Mouse (Mus musculus) cerebral cortex, adult 2 months (tissue): ENCODE data around the gene Cela1.

ENCODE experiments used
- WGBS: fragments of 180-500 bp; shearing (Covaris S2); methylation state at CpG from one replicate; pipeline ENCODE4 v1.1.7; 2018; 5-methylcytosine and 5-hydroxymethylcytosine counted together

Gene Cela1

DNA sequence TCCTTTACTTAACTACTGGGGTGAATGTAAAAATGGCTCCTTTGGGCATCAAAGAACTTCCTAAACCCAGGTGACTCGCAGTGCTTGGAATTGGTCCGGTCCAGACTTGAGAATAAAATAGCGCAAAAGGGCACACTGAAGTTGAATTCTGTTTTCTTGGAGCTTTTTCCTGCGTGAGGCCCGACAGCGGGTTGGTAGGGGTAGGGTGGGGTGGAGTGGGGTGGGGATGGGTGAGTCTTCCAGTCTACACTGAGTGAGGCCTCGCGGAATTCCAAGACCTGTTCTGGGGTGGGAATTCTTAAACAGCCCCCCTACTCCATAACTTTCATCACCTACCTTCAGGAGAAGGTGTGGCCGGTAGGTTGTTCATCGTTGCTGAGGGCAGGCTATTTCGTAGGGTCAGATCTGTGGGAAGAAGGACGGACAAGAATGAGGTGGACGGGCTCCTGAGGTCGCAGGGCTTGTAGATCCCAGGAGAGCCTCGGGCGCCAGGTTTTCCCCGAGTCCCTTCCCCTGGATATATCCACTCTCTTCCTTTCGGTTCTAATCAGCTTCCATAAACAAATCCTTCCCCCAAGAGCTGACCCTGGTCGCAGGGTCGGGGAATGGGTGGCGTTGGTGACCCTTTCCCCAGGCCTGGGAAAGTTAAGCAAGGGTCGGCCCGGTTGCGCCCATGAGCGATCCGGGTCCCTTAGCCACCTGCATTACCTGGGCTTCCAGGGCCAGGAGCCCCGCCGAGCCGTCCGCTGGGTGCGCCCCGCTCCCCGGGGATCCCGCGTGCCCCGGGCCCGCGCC lies 51.7 kb downstream of the Cela1 start:
- 11% methylated on average over 37 of the region's 38 CpGs for WGBS

DNA sequence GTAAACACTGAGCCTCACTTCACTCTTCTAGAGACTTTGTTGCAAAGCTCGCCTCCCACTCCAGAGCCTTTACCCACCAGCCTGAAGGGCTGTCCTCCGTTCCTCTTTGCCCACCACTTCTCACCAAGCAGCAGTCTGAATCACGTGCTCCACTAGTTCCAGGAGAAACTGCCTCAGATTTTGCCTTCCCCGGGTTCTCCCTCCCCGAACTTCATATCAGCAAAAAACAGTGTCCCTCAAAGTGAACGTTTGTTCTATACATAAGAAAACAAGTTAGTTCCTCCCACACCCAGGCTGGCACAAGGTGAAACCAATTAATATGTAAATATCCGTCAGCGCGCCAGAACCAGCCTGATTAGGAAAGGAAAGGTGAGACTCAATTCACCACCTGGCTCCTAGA lies 52.5 kb downstream of the Cela1 start:
- WGBS: 21% methylated on average over 9 of the region's 9 CpGs

DNA sequence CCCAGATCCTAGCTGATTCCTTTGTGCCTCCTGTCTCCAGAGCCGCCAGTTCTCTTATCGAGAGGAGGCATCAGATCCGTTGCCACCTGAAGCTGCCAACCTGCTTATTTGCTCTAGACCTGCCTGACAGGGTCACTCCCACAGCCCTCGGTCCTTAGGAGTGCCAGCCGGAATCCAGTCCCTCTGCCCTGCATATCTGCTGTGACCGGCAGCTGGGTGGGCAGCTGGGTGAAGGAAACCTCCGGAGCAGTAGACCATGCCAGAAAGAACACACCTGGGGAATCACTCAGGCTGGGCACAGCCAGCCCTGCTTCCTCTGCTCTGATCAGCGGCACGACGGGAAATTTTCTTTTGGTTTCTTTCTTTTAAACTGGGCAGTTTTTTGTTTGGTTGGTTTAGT lies 54.4 kb downstream of the Cela1 start:
- WGBS: 88% methylated on average over 10 of the region's 10 CpGs

DNA sequence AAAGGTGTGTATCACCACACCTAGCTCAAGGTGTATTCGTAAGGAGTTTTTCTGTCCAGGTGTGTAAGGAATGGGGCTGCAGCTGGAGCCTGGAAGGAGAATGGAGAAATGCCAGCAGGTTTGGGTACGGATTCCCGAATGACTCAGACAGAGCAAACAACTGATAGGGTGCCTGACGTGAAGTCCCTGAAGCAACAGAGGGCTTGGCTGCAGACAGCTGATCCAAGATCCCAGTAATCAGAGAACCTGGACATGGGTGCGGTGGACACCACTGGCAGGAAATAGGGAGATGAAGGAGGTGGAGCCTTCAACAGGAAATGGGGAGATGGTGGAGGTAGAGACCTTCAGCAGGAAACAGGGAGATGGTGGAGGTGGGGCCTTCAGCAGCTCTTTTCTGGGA lies 55.4 kb downstream of the Cela1 start:
- whole genome bisulfite sequencing: 85% methylated on average over 5 of the region's 5 CpGs

DNA sequence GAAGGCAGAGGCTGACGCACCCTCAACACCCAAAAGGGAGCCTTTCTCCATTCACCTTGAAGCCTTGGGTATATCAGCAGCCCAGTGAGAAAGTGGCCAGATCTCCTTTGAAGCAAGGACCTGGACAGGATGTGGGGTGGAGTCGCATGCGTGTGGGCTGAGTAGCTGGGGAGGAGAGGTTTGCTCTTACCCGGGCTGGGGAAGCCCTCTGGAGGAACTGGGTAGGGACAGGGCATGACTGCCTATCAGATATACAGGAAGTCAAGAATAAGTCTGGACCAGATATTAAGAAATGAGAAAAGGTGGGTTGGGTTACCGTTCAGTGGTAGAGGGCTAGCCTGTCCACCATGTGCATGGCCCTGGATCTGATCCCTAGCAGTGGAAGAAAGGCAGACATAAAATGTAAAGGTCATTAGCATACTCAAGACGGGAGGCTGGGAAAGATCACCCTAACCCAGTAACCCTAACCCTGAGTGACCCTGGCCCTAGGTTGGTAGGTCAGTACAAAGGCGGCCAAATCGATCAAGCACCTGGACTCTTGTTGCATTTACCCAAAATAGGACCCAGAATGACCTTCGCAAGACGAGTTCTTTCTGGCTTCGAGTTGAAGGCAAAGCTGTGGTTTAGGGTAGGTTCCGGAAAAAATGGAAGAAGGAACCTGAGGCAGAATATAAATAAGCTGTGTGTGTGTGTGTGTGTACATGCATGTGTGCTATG lies 56.1 kb downstream of the Cela1 start:
- 85% methylated on average over 12 of the region's 12 CpGs for WGBS

DNA sequence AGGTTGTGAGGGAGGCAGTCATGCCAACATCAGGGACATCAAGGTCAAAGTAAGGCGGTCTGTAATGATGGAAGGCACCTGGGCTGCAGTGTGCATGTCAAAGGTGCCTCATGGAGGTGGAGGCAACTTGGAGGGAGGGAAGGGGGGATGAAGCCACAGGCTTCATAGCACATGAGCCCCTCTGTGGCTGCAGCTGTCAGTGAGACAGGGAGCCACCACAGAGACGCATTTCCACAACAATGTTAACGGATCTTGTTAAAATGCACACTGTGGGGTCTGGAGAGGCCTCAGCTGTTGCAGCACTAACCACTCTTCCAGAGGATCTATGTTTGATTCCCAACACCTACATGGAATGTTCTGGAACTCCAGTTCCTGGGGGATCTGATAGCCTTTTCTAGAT lies 57.6 kb downstream of the Cela1 start:
- WGBS: 91% methylated on average over 3 of the region's 3 CpGs

DNA sequence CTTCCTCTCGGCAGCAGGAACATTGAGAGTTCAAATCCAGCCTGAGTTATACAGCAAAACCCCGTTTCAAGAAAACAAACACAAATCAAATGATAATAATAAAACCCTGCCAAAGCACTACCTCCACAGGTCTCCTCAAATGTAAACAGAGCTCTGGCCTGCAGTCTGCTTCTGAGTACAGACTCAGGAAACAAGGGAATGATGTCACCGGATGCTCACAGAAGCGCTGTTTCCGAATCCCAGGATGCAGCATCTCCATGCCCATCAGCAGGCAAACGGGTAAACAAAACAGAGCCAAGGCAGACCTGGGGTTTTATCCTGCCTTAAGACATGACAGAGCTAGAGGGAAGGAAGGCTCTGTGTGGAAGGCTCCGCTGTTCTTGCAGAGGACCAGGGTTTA lies 58.9 kb downstream of the Cela1 start:
- 61% methylated on average over 7 of the region's 7 CpGs for WGBS

DNA sequence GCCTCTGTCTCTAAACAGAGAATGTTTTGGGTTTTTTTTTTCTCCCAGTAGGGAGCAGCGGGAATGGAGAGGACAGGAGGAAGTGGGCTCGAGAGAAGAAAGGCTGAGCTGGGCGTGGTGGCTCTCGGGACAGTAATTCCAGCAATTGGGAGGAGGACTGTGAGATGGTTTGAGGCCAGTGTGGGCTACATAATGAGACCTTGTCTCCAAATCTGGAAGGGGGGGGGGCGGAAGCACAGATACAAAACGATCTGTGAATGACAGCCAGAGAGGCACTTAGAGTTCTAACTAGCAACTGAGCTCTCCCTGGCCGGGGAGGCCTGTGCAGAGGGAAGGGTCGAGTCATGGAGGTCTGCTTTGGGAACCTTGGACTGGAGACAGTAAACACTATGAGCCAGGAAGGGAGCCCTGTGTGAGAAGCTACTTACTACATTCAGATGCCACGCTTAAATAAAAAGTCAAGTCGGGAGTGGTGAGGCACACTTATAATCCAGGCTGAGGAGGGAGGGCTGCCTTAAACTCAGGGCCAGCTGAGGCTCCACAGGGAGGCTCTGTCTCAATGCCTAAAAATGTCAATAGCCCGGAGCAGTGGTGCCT lies 59.8 kb downstream of the Cela1 start:
- 28% methylated on average over 11 of the region's 11 CpGs for WGBS

DNA sequence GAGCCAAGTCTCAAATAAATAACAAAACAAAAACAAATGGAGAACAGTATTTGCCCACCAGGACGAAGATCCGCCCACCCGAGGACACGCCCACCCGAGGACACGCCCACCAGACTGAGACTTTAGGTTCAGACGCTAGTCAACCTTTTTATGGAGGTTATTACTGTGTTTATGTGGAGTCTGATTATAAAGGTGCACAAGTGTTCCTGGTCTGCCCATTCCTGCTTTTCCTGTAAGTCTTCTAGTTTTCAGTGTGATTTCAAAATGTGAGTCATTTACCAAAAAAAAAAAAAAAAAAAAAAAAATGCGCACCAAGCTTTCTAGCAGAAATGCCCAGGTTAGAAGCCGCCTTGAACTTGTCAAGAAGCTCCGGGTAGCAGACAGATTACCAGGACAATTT lies 60.4 kb downstream of the Cela1 start:
- 32% methylated on average over 10 of the region's 10 CpGs for WGBS

DNA sequence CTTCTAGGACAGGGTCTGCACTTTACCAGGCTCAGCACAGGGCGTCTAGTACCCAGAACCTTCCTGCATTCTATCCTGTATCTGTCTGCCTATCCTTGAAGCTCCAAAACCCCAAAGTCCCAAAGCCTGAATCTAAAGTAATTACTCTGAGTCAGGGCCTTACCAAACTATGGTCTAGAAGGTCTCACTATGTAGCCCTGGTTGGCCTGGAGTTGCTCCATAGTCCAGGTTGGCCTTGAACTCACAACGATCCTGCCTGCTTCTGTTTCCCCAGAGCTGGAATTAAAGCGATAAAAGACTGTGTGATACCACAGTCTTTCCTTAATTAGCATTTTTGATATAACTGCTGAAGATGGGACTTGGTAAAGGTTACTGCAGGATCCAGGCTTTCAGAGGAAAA lies 63.3 kb downstream of the Cela1 start:
- WGBS: 91% methylated on average over 3 of the region's 3 CpGs
